Mouse (Mus musculus) brain, embryonic 18.5 days (tissue): ENCODE results near the gene Tmem140.
A peak's percentile ranks its signal among the peaks of the same experiment; 100 is the strongest.

ENCODE experiments used
- DNase-seq: peaks from one replicate; pipeline ENCODE4 v3.0.0-alpha.2; 2012; ENCODE audit warnings: low read depth, low spot score

The Tmem140 gene

DNA sequence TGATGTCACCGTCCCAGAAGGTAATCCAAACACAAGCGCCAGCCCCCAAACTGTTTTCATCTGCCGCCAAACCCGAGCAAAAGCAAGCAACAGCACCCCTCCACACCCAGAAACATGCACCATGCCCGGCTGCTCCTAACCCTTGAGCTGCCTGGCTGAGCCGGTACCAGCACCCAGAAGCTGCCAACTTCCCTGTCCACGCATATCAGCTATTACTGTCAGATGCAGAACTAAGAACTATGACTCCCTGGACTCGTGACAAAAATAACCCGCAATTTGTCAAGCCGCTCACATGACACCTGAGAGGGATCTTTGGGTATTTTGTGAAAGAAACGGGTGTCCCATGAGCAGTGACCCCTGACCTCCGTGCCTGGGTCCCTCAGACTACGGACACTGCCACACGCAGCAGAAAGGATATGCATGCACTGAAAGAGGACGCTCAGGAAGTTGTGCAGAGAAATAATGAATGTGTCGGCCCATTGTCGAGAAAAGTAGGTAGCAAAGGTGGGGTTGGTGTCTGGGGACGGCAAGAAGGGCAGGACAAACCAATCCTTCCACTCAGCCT is 44.8 kb downstream of the Tmem140 start:
- DNase-seq = no peak

DNA sequence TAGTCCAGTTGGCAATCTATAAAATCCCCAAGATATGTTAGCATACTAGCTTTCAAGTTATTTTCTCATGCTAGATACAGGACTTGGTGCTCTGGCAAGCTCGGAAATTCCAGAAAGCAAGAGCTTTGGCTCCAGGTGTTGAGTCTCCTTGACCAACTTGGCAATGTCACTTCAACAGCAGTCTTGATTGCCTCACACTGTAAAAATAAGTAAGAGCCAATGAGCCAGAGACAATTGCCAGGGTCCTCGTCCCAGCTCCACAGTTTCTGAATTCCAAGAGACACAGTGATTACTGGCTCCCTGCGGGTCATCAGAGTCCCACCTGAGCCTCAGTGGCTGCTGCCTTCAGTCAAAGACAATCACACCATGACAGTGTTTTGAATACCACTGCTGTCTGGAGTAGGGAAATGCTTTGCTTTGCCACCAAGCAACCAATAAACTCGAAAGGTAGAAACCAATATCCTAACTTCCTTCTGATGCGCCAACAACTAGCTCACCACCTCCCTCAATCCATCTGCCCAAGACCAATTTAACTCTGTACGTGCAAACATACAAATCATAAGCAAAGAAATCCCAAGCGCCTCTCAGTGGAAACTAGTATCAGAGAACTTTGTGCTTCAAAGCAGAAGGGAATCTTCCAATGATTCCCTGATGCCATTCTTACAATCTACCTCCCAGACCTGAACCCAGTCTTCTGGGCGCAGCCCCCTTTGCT is 46.8 kb downstream of the Tmem140 start:
- DNase-seq = no peak

DNA sequence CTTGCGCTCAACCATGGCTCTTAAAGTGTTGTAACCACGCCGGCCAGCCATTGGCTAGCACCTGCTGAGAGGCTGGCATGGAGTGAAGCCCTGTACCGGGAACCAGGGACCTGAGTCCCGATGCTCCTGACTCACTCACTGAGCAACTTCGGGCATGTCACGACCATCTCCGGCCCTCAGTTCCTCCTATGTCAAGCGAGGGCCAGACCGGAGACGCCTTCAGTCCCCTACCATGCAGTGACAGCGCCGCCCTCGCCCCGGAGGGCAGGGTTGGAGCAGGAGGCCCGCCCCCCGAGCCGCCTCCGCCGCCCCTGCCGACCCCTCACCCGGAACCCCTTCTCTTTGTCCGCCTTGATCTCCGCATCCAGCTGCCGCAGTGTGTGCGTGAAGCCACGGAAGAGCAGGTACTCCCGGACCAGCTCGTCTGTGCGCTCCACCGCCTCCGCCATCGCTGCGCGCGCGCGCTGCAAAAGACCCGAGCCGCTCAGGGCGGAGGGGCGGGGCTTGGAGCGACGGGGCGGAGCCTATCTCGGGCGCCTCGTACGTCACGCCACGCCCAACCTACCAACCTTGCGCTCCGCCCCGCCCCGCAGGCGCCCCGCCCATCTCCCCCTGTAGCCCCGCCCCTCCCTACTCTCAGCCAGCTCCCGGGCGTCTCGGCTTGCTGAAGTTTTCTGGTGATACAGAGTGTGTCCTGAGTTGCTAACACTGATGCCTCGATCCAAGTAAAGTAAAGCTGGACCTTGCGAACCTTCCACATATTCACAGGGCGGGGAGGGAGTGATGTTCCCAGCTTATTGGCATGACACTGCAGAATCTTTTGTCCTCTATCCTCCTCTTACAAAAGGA is 47.6 kb downstream of the Tmem140 start, which contains the start of gene Wdr91:
TSS of gene Wdr91 (minus strand) at position 506 of the 849 bp plus-strand sequence.
- peak; percentile 72 for DNase-seq

DNA sequence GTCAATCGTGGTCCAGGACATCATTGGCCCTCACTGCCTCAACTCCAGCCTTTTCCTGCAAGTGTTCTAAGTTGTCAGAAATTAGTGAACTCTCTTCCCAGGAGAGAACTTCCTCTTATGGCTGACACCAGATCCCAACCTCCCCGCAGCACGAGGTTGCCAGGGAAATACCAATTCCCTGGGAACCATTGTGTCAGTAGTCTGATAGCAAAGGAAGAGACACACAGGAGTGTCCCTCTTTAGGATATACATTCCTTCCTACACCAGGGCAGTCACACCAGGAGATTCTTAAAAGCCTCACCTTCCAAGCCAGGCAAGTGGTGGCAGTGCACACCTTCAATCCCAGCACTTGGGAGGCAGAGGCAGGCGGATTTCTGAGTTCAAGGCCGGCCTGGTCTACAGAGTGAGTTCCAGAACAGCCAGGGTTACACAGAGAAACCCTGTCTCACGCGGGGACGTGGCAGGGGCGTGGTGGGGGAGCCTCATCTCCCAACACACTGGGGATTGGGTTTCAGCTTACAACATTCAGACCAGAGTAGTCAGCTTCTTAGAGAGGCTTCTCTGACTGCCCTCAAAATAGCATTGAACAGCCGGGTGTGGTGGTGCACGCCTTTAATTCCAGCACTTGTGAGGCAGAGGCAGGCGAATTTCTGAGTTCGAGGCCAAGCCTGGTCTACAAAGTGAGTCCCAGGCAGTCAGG is 50.5 kb downstream of the Tmem140 start:
- no peak for DNase-seq

DNA sequence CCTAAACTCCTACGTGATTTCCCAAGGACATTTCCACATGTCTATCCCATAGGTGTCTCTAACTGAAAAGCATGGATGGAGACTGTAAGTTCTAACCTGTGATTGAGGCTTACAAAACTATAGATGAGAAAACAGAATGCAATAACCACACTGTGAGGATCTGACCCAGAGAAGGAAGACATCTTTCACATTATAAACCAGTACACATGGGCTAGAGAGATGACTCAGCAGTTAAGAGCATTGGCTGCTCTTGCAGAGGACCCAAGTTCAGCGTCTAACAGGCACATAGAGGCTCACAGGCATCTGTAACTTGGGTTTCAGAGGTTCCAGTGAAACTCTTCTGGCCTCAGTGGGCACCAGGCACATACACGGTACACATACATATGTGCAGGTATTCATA is 51.5 kb downstream of the Tmem140 start:
- no peak for DNase-seq

DNA sequence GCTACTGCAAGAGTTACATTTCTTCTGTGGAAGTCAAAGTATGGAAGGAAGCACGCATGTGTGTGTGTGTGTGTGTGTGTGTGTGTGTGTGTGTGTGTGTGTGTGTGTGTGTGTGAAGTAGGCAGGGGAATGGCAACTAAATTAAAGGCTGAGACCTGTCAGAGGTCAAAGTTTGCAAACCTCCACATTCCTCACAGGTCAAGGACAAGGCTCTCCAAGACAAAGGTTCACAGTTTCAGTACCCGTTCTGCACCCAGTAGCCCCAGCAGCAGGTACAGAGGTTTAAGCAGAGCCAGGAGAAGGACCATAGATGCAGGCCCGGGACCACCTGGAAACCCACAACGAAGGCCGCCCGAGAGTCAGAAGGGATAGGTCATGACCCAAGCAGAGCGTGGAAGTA is 56.2 kb downstream of the Tmem140 start:
- DNase-seq = no peak

DNA sequence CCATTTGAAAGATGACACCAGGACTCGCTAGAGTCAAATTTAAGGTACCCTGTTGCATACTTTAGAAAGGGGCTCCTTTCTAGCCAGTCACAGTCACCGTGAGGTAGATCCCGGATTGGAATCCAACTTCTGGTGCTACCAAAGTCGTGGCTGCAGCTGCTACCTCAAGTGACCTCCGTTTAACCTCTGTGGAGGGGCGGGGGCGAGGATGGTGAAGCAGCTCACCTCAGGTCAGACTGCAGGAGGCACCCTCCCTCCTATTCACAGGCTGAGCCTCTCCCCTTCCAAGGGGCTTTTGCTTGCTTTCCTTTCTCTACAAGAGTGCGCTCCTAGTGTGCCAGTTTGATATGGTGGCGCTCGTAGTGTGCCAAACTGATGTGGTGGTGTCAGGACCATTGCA is 57.0 kb downstream of the Tmem140 start, which contains the start of gene Stra8:
TSS of gene Stra8 (plus strand) at position 208 of the 400 bp plus-strand sequence.
- no peak for DNase-seq

DNA sequence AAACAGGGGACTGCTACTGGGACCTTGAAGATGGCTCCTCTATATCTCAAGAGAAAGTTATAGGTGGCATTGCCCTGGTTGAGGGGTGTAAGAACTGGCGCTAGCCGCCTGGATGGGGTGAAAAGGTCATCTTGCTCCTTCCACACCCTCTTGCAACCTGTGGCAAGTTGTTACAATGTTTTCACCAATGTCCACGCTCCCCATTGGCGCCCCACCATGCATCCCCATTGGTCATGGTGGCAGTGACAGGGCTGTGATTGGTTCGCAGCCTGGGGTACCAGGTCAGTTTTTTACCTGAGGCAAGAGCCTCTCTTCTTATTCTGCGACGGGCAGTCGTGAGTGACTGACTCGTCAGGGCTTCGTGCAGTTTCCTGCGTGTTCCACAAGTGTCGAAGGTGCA is 57.7 kb downstream of the Tmem140 start:
- no peak for DNase-seq

DNA sequence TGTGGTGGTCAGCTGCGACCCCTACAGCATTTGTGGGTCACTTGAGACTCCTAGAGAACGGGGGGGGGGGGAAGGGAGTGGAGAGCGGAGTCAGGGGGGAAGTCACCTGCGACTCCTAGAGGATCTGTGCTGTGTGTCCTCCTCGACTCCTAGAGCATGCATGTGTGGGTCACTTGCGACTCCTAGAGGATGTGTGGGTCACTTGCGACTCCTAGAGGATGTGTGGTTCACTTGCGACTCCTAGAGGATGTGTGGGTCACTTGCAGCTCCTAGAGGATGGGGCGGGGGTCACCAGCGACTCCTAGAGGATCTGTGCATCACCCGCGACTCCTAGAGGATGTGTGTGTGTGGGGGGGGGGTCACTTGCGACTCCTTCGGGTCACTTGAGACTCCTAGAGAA is 59.0 kb downstream of the Tmem140 start:
- DNase-seq = no peak
